Mouse (Mus musculus): ENCODE measurements around the gene Gpx2. TPM values are rescaled to one million over a fixed set of nuclear protein-coding genes. Genes with fewer than 3 reads are reported as not detected.

The Gpx2 gene
- polyA plus RNA-seq, 1 experiment = not detected

DNA sequence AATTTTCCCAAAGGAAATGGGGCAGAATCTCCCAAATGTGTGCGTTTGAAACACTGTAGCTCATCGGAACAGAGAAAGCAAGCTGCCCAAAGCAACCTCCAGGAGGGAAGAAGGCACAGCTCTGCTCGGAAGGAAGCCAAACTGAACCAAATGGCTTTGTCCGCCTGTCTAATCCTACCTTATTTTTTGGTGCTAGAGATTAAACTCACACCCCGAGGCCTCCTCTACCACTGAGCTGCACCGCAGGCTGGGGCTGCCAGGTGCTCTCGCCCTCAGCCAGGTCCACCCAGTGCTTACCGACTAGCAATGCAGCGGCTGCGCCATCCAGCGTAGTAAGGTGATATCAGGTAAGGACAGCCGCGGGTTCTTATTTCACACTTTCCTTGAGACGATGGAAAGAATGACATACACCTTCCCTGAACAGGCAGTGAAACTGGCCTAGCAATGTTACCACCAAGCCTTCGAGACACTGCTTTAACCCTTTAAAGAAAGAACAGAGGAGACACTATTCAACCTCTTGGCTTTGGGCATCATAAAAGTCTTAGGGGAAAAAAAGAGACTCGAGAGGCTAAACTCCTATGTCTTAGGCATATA, 44.4 kb downstream of the Gpx2 start:
- Histone ChIP-seq H3K36me3 (ENCODE audit: control insufficient read depth, insufficient read depth, low read length) (no peaks in the 10 kb centered on the region), H3K4me3 (ENCODE audit: control insufficient read depth, low read depth, low read length) (no peak overlapping the region), H3K4me1 (ENCODE audit: control insufficient read depth, insufficient read depth, low read length) (no peaks in the 10 kb centered on the region; the same call in 1 of the 2 replicates), H3K27ac (ENCODE audit: control insufficient read depth, insufficient read depth, low read depth, low read length) (no peak overlapping the region), H3K27me3 (ENCODE audit: control insufficient read depth, insufficient read depth, low read length) (no peaks in the 10 kb centered on the region)
- TF ChIP-seq CTCF (IDR thresholded peaks at IDR 0.05; ENCODE audit: control insufficient read depth, insufficient read depth, insufficient replicate concordance, low read depth, low read length) (no peak), POLR2A (IDR thresholded peaks at IDR 0.05; ENCODE audit: control insufficient read depth, low read depth, low read length) (no peak)

Other genes starting within 250 kb of the Gpx2 start
- gene Sptb, start 85.0 kb downstream of the Gpx2 start, polyA plus RNA-seq (2012; rRNA removed) = 3.9 and 4.0 TPM in 2 replicates
- gene Churc1, start 30.0 kb downstream of the Gpx2 start, polyA plus RNA-seq (2012; rRNA removed) = 38.1 and 51.6 TPM in 2 replicates
- 9.2 and 9.9 TPM in 2 replicates for gene Fntb, start 30.0 kb downstream of the Gpx2 start, polyA plus RNA-seq (2012; rRNA removed)
- gene Rab15, start 27.4 kb upstream of the Gpx2 start, polyA plus RNA-seq (2012; rRNA removed) = 0.32 and 0.90 TPM in 2 replicates
- gene Max, start 166.6 kb upstream of the Gpx2 start, polyA plus RNA-seq (2012; rRNA removed) = 8.5 and 9.8 TPM in 2 replicates